Mouse (Mus musculus): ENCODE measurements around the gene Rac2.

- TF ChIP-seq CTCF (IDR thresholded peaks at IDR 0.05; ENCODE audit: insufficient read depth, low read length) (no peak), POLR2A (IDR thresholded peaks at IDR 0.05; ENCODE audit: borderline replicate concordance, extremely low read depth, low read depth, low read length) (no peak)
These were observed 44.4 kb upstream of the Rac2 start for GRCm38 (mm10) chr15:78616973-78617372.
